Mouse (Mus musculus): ENCODE data around the gene Ptpn23. TPM values are rescaled to one million over a fixed set of nuclear protein-coding genes. Genes with fewer than 3 reads are reported as not detected.

Ptpn23 gene
- polyA plus RNA-seq (2012; rRNA removed), result 35.1 and 41.8 TPM in 2 replicates

DNA sequence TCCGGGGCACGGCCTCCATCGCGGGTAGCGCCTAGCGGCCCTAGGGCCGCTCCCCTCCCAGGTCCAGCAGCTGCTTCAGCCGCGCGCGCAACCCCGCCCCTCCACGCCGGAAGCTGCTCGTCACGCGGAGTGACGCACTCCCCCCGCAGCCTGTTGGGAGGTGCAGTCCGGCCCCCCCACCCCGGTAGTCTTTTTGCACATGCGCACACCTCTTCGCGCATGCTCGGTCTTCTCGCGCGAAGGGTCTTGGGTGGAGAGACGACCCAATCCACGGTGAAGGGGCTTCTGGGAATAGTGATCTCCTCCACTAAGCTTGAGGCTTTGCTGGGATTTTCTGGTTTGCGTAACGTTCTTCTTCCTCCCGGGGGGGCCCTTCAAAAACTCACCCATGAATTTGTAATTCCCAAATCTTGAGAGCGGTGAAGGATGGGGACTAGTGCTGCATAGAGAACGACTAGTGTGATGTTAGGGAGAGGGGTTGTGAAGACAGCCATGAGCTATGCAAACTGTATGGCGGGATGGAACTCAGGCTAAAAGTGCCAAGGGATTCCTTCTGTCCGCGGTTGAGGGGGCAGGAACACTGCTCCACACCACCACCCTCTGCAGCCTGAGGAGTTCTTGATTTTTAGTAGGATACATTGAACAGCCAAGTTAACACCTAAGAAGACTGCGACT is at the start of gene Ptpn23:
Gene Ptpn23, minus strand, starts transcription at position 115 of the 675 bp plus-strand sequence.

GRCm38 (mm10) chr9:110419511-110420112 is 11.6 kb upstream of the Ptpn23 start, which contains the start of gene Ngp:
Gene Ngp, plus strand, starts transcription at chr9:110419747.

Other genes starting within 250 kb of the Ptpn23 start
- 267 and 276 TPM in 2 replicates for gene Cspg5, start 164.4 kb downstream of the Ptpn23 start, polyA plus RNA-seq (2012; rRNA removed)
- 41.7 and 43.5 TPM in 2 replicates for gene Elp6, start 103.0 kb downstream of the Ptpn23 start, polyA plus RNA-seq (2012; rRNA removed)
- 26.9 and 35.5 TPM in 2 replicates for gene Scap, start 74.9 kb downstream of the Ptpn23 start, polyA plus RNA-seq (2012; rRNA removed)
- 0.21 and 1.4 TPM in 2 replicates for gene Ngp, start 11.5 kb upstream of the Ptpn23 start, polyA plus RNA-seq (2012; rRNA removed)
- gene Klhl18, start 68.5 kb upstream of the Ptpn23 start, polyA plus RNA-seq (2012; rRNA removed), result 48.6 and 48.9 TPM in 2 replicates
- gene Kif9, start 68.7 kb upstream of the Ptpn23 start, polyA plus RNA-seq (2012; rRNA removed), result 3.6 and 4.3 TPM in 2 replicates
- 77.3 and 80.6 TPM in 2 replicates for gene Setd2, start 124.4 kb upstream of the Ptpn23 start, polyA plus RNA-seq (2012; rRNA removed)
- gene Nradd, start 216.2 kb upstream of the Ptpn23 start, polyA plus RNA-seq (2012; rRNA removed), result 24.7 and 27.6 TPM in 2 replicates
- gene Nbeal2, start 245.9 kb upstream of the Ptpn23 start, polyA plus RNA-seq (2012; rRNA removed), result 16.4 and 16.6 TPM in 2 replicates
- 82.1 and 85.3 TPM in 2 replicates for gene Ccdc12, start 248.3 kb upstream of the Ptpn23 start, polyA plus RNA-seq (2012; rRNA removed)

All from central nervous system, embryonic 18 days (tissue).